Mouse (Mus musculus): Measurements from ENCODE around the gene Slbp. TPM values are rescaled to one million over a fixed set of nuclear protein-coding genes. Genes with fewer than 3 reads are reported as not detected.

The Slbp gene
- polyA plus RNA-seq (2012; rRNA removed), result 39.4 and 41.8 TPM in 2 replicates

DNA sequence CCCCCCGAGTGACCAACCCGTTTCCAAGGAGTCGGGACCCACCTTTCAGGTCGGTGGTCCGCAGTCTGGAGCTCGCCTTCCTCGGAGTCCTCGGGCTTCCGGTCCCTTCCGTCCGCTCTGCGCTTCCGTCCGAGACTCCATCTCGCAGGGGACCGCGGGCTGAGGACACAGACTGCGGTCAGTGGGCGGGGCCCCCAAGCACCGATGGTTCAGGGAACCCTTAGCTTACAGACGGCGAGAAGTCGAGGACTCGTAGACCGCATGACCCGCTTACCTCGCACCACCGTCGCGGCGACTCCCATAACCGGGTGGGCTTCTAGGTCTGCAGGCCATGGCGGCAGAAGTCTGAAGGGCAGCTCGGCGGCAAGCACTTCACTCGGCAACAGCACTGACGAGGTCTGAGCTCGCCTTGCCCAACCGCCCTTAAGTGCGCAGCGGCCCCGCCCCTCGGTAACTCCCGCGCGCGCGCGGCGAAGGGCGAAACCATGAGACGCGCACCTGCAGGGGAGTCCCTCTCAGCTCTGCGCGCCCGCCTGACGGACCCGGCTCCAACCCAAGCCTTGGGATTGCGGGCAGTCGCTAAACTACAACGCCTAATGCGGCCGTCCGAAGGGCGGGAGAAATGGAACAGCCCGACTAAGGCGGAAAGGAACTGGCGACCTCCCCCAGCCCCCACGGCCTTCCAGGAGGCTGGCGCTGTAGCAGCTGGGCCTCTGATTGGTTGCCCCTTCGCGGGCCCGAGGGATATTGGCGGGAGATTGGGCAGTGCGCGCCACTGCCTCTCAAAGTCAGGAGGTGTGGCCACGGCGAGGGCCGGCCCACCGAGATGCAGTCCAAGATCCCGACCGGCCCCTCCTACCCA lies at the start of gene Slbp:
Gene Slbp, minus strand, starts transcription at position 654 of the 862 bp plus-strand sequence.
- Histone ChIP-seq H3K27ac (ENCODE audit: insufficient read depth, low read length) (peak within 1 kb of the TSS; percentile 97), H3K4me3 (replicated peaks; ENCODE audit: insufficient read depth, low read depth, low read length) (peak within 1 kb of the TSS; percentile 86), H3K27me3 (ENCODE audit: control insufficient read depth, insufficient read depth, low read length) (no peaks in the 10 kb centered on the region), H3K4me1 (ENCODE audit: control insufficient read depth, insufficient read depth, low read length) (peaks cover 8% of the 10 kb centered on the region)
- under 1% methylated on average over 82 of the region's 82 CpGs for WGBS
- TF ChIP-seq POLR2A (IDR thresholded peaks at IDR 0.05; ENCODE audit: borderline replicate concordance, insufficient read depth, low read length), result peak; percentile 99
- no peak for TF ChIP-seq CTCF (IDR thresholded peaks at IDR 0.05; ENCODE audit: borderline replicate concordance, insufficient read depth, low read depth, low read length)
- peak; percentile 97 for DNase-seq

DNA sequence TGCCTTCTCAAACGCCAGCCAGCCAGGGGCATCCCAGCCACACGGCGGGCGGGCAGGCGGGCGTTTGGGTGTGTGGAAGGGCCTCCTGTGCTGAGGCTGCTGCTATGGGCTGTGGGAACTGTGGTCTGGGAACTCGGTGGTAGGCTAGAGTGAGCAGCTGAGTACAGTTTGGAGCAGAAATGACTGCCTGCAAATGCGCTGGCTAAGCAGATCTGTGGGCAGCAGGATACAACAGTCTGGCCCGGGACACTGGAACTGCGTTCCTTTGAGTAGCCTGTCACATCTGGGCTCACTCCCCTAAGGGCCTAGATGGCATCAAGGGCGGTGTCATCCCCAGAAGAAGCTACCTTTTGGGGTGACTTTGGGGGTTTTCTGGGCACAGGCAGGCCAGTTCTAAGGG lies 49.5 kb upstream of the Slbp start:
- WGBS, result 78% methylated on average over 11 of the region's 11 CpGs
- Histone ChIP-seq H3K4me1 (ENCODE audit: control insufficient read depth, insufficient read depth, low read length) (peaks cover 3% of the 10 kb centered on the region; the same call in 1 of the 2 replicates), H3K27me3 (ENCODE audit: control insufficient read depth, insufficient read depth, low read length) (no peaks in the 10 kb centered on the region), H3K4me3 (replicated peaks; ENCODE audit: insufficient read depth, low read depth, low read length) (no peak overlapping the region), H3K27ac (ENCODE audit: insufficient read depth, low read length) (no peak overlapping the region)
- no peak for DNase-seq
- no peak for TF ChIP-seq CTCF (IDR thresholded peaks at IDR 0.05; ENCODE audit: borderline replicate concordance, insufficient read depth, low read depth, low read length)
- no peak for TF ChIP-seq POLR2A (IDR thresholded peaks at IDR 0.05; ENCODE audit: borderline replicate concordance, insufficient read depth, low read length)

DNA sequence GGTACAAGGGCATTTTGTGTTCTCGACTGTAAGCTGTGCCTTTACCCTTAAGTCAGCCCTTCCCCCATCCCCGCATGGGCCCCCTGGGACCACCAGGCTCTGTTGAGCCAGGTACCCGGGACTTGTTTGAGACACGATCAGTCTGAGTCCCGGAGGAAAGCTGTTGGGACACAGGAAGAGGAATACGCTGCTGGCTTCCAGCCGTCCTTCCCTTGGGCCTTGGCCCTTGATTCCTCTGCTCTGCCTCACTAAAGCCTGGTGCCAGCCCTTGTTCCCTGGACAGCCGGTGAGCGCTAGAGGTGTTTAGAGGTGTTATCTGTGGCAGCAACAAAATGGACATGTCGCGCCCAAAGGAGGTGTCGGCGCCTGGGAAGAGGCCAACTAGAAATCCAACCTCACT lies 47.6 kb upstream of the Slbp start:
- peaks cover 1% of the 10 kb centered on the region; the same call in 1 of the 2 replicates for H3K27me3 ChIP-seq (ENCODE audit: control insufficient read depth, insufficient read depth, low read length)
- TF ChIP-seq POLR2A (IDR thresholded peaks at IDR 0.05; ENCODE audit: borderline replicate concordance, insufficient read depth, low read length) (no peak), CTCF (IDR thresholded peaks at IDR 0.05; ENCODE audit: borderline replicate concordance, insufficient read depth, low read depth, low read length) (no peak)
- no peaks in the 10 kb centered on the region; the same call in 1 of the 2 replicates for H3K4me1 ChIP-seq (ENCODE audit: control insufficient read depth, insufficient read depth, low read length)
- DNase-seq, result no peak
- H3K27ac ChIP-seq (ENCODE audit: insufficient read depth, low read length), result no peak overlapping the region
- 37% methylated on average over 13 of the region's 13 CpGs for WGBS
- H3K4me3 ChIP-seq (replicated peaks; ENCODE audit: insufficient read depth, low read depth, low read length), result no peak overlapping the region

DNA sequence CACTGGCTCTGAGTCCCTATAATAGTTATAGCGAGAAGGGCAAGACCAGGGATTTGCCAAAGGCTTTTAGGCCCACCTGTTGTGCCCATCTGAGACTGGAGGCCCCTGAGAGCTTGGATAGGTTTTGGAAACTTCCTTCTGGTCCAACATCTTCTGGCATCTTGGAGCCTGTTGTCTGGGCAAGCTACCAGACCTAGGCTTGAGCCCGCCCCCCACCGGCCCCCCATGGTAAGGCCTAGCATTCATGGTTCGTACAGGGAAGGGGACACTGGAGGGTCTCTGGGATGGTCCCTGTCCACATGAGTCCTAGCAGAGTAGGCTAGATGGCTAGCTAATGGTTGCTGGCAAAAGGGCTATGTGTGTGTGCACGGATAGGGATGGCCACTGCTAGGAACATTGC lies 46.3 kb upstream of the Slbp start:
- Histone ChIP-seq H3K27ac (ENCODE audit: insufficient read depth, low read length) (no peak overlapping the region), H3K4me1 (ENCODE audit: control insufficient read depth, insufficient read depth, low read length) (no peaks in the 10 kb centered on the region; the same call in 1 of the 2 replicates)
- WGBS, result 39% methylated on average over 5 of the region's 5 CpGs

DNA sequence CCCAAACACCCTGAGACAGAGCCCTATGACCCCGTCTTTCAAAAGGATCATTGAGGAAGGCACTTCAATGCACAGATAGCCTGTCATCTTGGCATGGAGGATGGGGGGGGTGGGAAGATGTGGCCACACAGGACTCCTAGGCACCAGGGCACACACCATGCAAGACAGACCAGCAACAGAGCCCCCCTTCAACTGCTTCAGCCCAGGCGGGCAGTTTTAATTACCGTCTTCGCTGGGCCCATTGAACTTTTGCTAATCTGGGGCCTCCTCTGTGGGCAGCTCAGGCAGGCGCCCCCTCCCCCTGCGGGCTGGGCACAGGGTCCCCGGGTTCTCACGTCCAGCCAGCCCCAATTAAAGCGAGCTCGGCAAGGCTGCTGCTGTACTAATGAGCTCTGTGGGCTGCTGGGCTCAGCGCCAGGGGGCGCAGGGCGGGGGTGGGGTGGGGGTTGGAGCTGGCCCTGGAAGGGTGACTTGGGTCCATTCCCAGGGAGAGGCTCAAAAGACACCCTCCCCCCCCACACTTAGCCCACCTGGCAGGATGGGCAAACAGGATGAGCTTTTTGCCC lies 45.7 kb upstream of the Slbp start:
- WGBS, result 15% methylated on average over 13 of the region's 13 CpGs

More for the DNA sequence above, 46.3 kb upstream of the Slbp start:
- no peak overlapping the region for H3K4me3 ChIP-seq (replicated peaks; ENCODE audit: insufficient read depth, low read depth, low read length)
- peaks cover 1% of the 10 kb centered on the region; the same call in 1 of the 2 replicates for H3K27me3 ChIP-seq (ENCODE audit: control insufficient read depth, insufficient read depth, low read length)
- no peak for DNase-seq
- TF ChIP-seq POLR2A (IDR thresholded peaks at IDR 0.05; ENCODE audit: borderline replicate concordance, insufficient read depth, low read length) (no peak), CTCF (IDR thresholded peaks at IDR 0.05; ENCODE audit: borderline replicate concordance, insufficient read depth, low read depth, low read length) (no peak)

DNA sequence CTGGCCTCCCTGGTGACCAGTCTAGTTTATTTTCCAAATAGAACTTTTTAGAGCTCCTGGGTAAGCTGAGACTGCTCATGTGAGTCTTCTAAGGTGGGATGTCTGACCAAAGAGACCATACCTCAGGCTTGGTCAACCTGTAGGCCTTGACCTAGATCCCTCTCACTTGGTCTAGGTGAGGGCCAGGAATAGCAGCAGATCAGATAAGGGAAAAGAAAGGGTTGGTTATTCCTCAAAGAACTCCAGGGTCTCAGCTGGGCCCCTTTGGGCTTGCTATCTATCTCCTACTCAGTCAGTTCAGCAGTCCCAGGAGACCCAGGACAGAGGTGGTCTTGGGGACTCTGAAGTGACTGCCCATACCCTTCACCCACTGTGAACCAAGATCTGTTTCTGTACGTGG lies 45.2 kb upstream of the Slbp start:
- no peak overlapping the region for H3K27ac ChIP-seq (ENCODE audit: insufficient read depth, low read length)
- WGBS, result 60% methylated on average over 1 of the region's 1 CpGs

More for the DNA sequence above, 45.7 kb upstream of the Slbp start:
- no peak for DNase-seq
- Histone ChIP-seq H3K4me3 (replicated peaks; ENCODE audit: insufficient read depth, low read depth, low read length) (no peak overlapping the region), H3K4me1 (ENCODE audit: control insufficient read depth, insufficient read depth, low read length) (no peaks in the 10 kb centered on the region; the same call in 1 of the 2 replicates), H3K27me3 (ENCODE audit: control insufficient read depth, insufficient read depth, low read length) (peaks cover 1% of the 10 kb centered on the region; the same call in 1 of the 2 replicates), H3K27ac (ENCODE audit: insufficient read depth, low read length) (no peak overlapping the region)
- TF ChIP-seq CTCF (IDR thresholded peaks at IDR 0.05; ENCODE audit: borderline replicate concordance, insufficient read depth, low read depth, low read length) (no peak), POLR2A (IDR thresholded peaks at IDR 0.05; ENCODE audit: borderline replicate concordance, insufficient read depth, low read length) (no peak)

DNA sequence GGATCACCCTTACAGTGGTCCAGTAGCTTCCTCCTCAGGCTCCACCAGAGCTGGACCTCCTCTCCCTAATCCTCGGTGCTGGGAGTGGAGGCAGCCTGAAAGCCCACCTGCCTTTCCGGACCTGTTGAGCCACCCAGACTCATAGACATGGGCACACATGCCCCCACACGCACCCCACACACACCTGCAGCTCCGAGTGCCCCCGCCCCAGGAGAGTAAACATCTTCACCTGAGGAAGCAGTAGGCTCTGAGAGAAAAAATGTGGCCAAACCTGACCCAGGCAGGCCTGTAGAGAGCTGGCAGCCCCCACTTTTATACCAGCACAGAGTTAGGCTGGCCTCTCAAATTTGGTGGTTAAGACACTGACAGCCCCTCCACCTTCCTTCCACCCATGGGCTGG lies 44.1 kb upstream of the Slbp start:
- no peaks in the 10 kb centered on the region; the same call in 1 of the 2 replicates for H3K4me1 ChIP-seq (ENCODE audit: control insufficient read depth, insufficient read depth, low read length)
- H3K27ac ChIP-seq (ENCODE audit: insufficient read depth, low read length), result no peak overlapping the region
- H3K4me3 ChIP-seq (replicated peaks; ENCODE audit: insufficient read depth, low read depth, low read length), result no peak overlapping the region
- DNase-seq, result no peak
- no peak for TF ChIP-seq POLR2A (IDR thresholded peaks at IDR 0.05; ENCODE audit: borderline replicate concordance, insufficient read depth, low read length)
- no peak for TF ChIP-seq CTCF (IDR thresholded peaks at IDR 0.05; ENCODE audit: borderline replicate concordance, insufficient read depth, low read depth, low read length)
- whole genome bisulfite sequencing, result 84% methylated on average over 5 of the region's 5 CpGs
- H3K27me3 ChIP-seq (ENCODE audit: control insufficient read depth, insufficient read depth, low read length), result peaks cover 1% of the 10 kb centered on the region; the same call in 1 of the 2 replicates

More for the DNA sequence above, 45.2 kb upstream of the Slbp start:
- Histone ChIP-seq H3K4me1 (ENCODE audit: control insufficient read depth, insufficient read depth, low read length) (no peaks in the 10 kb centered on the region; the same call in 1 of the 2 replicates), H3K4me3 (replicated peaks; ENCODE audit: insufficient read depth, low read depth, low read length) (no peak overlapping the region), H3K27me3 (ENCODE audit: control insufficient read depth, insufficient read depth, low read length) (peaks cover 1% of the 10 kb centered on the region; the same call in 1 of the 2 replicates)
- no peak for DNase-seq
- TF ChIP-seq POLR2A (IDR thresholded peaks at IDR 0.05; ENCODE audit: borderline replicate concordance, insufficient read depth, low read length), result no peak
- no peak for TF ChIP-seq CTCF (IDR thresholded peaks at IDR 0.05; ENCODE audit: borderline replicate concordance, insufficient read depth, low read depth, low read length)
